10 mouse cellular contexts compared by ENCODE assay signal in genomic region chr17:51159261-51159660, GRCm38 (mm10). TPM values are rescaled to one million over a fixed set of nuclear protein-coding genes. Genes with fewer than 3 reads are reported as not detected.
DNase-seq lines count a peak whose midpoint lies in the region; ATAC-seq and TF ChIP-seq lines count a peak whose summit lies in the region.
"Had no signal": no experiment of that assay in that cellular context is flagged by ENCODE, and none has a peak within 500 bp of the region (broad histone marks: within the 10 kb centered on the region; RNA-seq: fewer than 3 reads in every experiment).

No protein-coding gene starts in this region.

- DNase-seq in gastrocnemius, adult 18-20 months (ENCODE audit: low spot score), result peak; percentile 32
- DNase-seq in gastrocnemius, postnatal 36 days, result no peak
- DNase-seq in G1E (ENCODE audit: low spot score), result no peak
- peak; percentile 20 for DNase-seq in gastrocnemius, postnatal 14 days
- DNase-seq in liver, embryonic 11.5 days (ENCODE audit: low spot score), result no peak
- DNase-seq in left cerebral cortex, adult 9 months (ENCODE audit: low spot score in 2 of 2), result no peak
- DNase-seq in MN1 (ENCODE audit: low spot score), result no peak
- no peak for DNase-seq in layer of hippocampus, postnatal 25 days (ENCODE audit: extremely low spot score in 1 of 2, low spot score in 1 of 2)
- DNase-seq: right cerebral cortex, postnatal 4 days had no signal

- ATAC-seq in G1E (ENCODE audit: extremely low read depth, insufficient number of reproducible peaks, low FRiP score, poor library complexity, severe bottlenecking), result peak; percentile 28; the same call in 1 of the 2 replicates
- peak; percentile 60 for ATAC-seq in liver, embryonic 11.5 days (replicated peaks; ENCODE audit: low FRiP score)

- no peak overlapping the region for H3K4me2 ChIP-seq in liver, embryonic 11.5 days
- H3K4me2 ChIP-seq: embryonic facial prominence, embryonic 15.5 days had no signal

- H3K4me1 ChIP-seq in G1E (ENCODE audit: insufficient read depth, low read depth, low read length), result peaks cover 4% of the 10 kb centered on the region
- no peaks in the 10 kb centered on the region for H3K4me1 ChIP-seq in liver, embryonic 11.5 days (replicated peaks; ENCODE audit: control insufficient read depth, insufficient read depth, low read length)
- H3K4me1 ChIP-seq: embryonic facial prominence, embryonic 15.5 days had no signal

- 89% methylated on average over 5 of the region's 5 CpGs for WGBS in liver, embryonic 11.5 days

- H3K4me3 ChIP-seq in G1E (ENCODE audit: low read depth, low read length), result no peak overlapping the region
- no peak overlapping the region for H3K4me3 ChIP-seq in liver, embryonic 11.5 days (ENCODE audit: low read depth, low read length)
- H3K4me3 ChIP-seq: embryonic facial prominence, embryonic 15.5 days had no signal

- H3K9ac ChIP-seq in liver, embryonic 11.5 days (ENCODE audit: low read depth, low read length), result no peak overlapping the region
- H3K9ac ChIP-seq: embryonic facial prominence, embryonic 15.5 days had no signal

- no peak for TF ChIP-seq CTCF in G1E (IDR thresholded peaks at IDR 0.05; ENCODE audit: low read depth, low read length)

- no peak overlapping the region for H3K27ac ChIP-seq in liver, embryonic 11.5 days (ENCODE audit: low read depth, low read length)
- H3K27ac ChIP-seq: embryonic facial prominence, embryonic 15.5 days had no signal

- intact Hi-C loops in gastrocnemius, postnatal 36 days (cut with DNase I), result no loop called here
- intact Hi-C loops in gastrocnemius, postnatal 14 days (cut with DNase I; ENCODE audit: low total_unique reads), result no loop called here

- no peaks in the 10 kb centered on the region for H3K27me3 ChIP-seq in G1E (ENCODE audit: insufficient read depth, low read length)
- no peaks in the 10 kb centered on the region for H3K27me3 ChIP-seq in liver, embryonic 11.5 days (replicated peaks; ENCODE audit: control insufficient read depth, insufficient read depth, low read length)
- H3K27me3 ChIP-seq: embryonic facial prominence, embryonic 15.5 days had no signal

- H3K36me3 ChIP-seq in G1E (replicated peaks), result peaks cover 8% of the 10 kb centered on the region
- H3K36me3 ChIP-seq in liver, embryonic 11.5 days (ENCODE audit: control insufficient read depth, insufficient read depth, low read length), result no peaks in the 10 kb centered on the region
- H3K36me3 ChIP-seq: embryonic facial prominence, embryonic 15.5 days had no signal

- H3K9me3 ChIP-seq in G1E (replicated peaks), result no peaks in the 10 kb centered on the region
- no peaks in the 10 kb centered on the region for H3K9me3 ChIP-seq in liver, embryonic 11.5 days (ENCODE audit: control insufficient read depth, low read length)
- H3K9me3 ChIP-seq: embryonic facial prominence, embryonic 15.5 days had no signal

RNA-seq across cellular contexts. Expression of gene Tbc1d5, which starts 19.9 kb away (rescaled TPM):
- 1 to 10 TPM; 7.7 to 8.3 TPM for total RNA-seq in gastrocnemius, adult 18-20 months (2021)
- 1 to 10 TPM; 6.7 to 7.4 TPM for total RNA-seq in gastrocnemius, postnatal 36 days (2021)
- total RNA-seq in G1E (2014; fragmentation: Nextera tagmentation), result 64.6 and 79.9 TPM in 2 replicates
- 21.5 and 25.3 TPM in 2 replicates for total RNA-seq in G1E (2017)
- 11.8 and 13.3 TPM in 2 replicates for polyA plus RNA-seq in G1E (2012)
- 1 to 10 TPM; 7.3 to 7.6 TPM for total RNA-seq in gastrocnemius, postnatal 14 days (2021)
- 11.3 TPM in 2 replicates for polyA plus RNA-seq in liver, embryonic 11.5 days (2014; fragmentation: Nextera tagmentation; extraction: Ambion mirVana)
- total RNA-seq in layer of hippocampus, postnatal 25 days (2021), result 10 to 100 TPM; 23.5 to 25.8 TPM

Comparison
In these comparisons a context has a peak if more than half of its experiments do, and no peak if none do; other contexts are left out.
1. DNase-seq: peak in gastrocnemius, adult 18-20 months (single experiment) and gastrocnemius, postnatal 14 days (single experiment); none in gastrocnemius, postnatal 36 days (0 of 2), G1E (single experiment), liver, embryonic 11.5 days (single experiment), left cerebral cortex, adult 9 months (0 of 2), MN1 (single experiment) and layer of hippocampus, postnatal 25 days (0 of 2).